Mouse (Mus musculus): ENCODE results near the gene Ggt1. TPM values are rescaled to one million over a fixed set of nuclear protein-coding genes. Genes with fewer than 3 reads are reported as not detected.

The Ggt1 gene
- polyA plus RNA-seq, 1 experiment from 2014 or later: 1.2 TPM

- peaks cover 32% of the 10 kb centered on the region for H3K36me3 ChIP-seq (ENCODE audit: control insufficient read depth, insufficient read depth, low read length)
- peaks cover 38% of the 10 kb centered on the region for H3K4me1 ChIP-seq (ENCODE audit: control insufficient read depth, insufficient read depth, low read length)
- no peak for ATAC-seq
- no peak overlapping the region for H3K4me3 ChIP-seq (ENCODE audit: low read depth, low read length)
- no peaks in the 10 kb centered on the region for H3K27me3 ChIP-seq (replicated peaks; ENCODE audit: control insufficient read depth, insufficient read depth, low read length)
- H3K9ac ChIP-seq (ENCODE audit: low read length): no peak overlapping the region
- H3K4me2 ChIP-seq (ENCODE audit: low read length): no peak overlapping the region
- no peaks in the 10 kb centered on the region for H3K9me3 ChIP-seq (replicated peaks; ENCODE audit: control insufficient read depth, low read length)
- H3K27ac ChIP-seq (ENCODE audit: low read depth, low read length): peak overlapping the region; percentile 79
- 50% methylated on average over 6 of the region's 6 CpGs for WGBS
- no peak for DNase-seq (ENCODE audit: low spot score)
Observed at GRCm38 (mm10) chr10:75555557-75555956, 5.8 kb upstream of the Ggt1 start.

DNA sequence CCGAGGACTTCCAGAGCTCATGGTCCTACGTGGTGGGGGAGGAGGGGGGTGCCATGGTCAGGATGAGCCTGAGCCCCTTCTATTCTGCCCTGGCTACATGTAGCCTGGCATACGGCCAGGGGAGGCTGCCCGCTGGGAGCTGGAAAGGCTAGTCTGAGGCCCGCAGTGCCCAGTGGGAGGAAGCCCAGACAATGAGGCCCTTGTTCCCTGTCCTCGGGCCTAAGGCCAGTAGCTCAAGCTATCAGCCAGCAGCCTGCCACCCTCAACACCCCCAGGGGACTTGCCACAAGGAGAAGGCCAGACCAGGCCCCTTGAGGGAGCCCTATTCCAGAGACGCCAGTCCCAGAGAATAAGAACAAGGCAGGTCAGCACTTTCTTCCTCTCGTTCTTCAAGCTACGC is 5.4 kb upstream of the Ggt1 start:
- H3K27me3 ChIP-seq (replicated peaks; ENCODE audit: control insufficient read depth, insufficient read depth, low read length): no peaks in the 10 kb centered on the region
- no peak overlapping the region for H3K4me3 ChIP-seq (ENCODE audit: low read depth, low read length)
- 8% methylated on average over 9 of the region's 9 CpGs for WGBS
- no peaks in the 10 kb centered on the region for H3K9me3 ChIP-seq (replicated peaks; ENCODE audit: control insufficient read depth, low read length)
- H3K9ac ChIP-seq (ENCODE audit: low read length): peak overlapping the region; percentile 2; the same call in 1 of the 2 replicates
- peaks cover 32% of the 10 kb centered on the region for H3K36me3 ChIP-seq (ENCODE audit: control insufficient read depth, insufficient read depth, low read length)
- DNase-seq (ENCODE audit: low spot score) (peak; percentile 91), ATAC-seq (peak; percentile 75)
- H3K27ac ChIP-seq (ENCODE audit: low read depth, low read length): peak overlapping the region; percentile 79
- peaks cover 39% of the 10 kb centered on the region for H3K4me1 ChIP-seq (ENCODE audit: control insufficient read depth, insufficient read depth, low read length)
- no peak overlapping the region for H3K4me2 ChIP-seq (ENCODE audit: low read length)

DNA sequence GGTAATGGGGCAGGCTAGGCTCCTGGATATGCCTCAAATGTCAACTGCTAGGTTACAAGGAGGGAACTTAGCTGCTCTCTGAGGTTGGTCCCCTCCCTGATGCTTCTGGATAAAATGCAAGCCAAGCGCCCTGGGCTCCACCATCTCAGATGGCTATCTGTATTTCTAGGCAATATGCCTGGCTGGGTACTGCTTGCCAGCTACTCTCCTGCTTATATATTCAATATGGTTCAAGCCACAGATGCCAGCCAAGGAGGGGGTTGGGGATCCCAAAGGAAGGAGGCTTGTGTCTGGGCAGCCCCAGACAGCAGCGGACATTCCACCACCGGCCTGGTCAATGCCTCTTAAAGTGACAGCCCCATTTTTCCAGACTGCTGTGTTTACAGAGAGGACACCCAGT is 2.9 kb upstream of the Ggt1 start:
- H3K4me1 ChIP-seq (ENCODE audit: control insufficient read depth, insufficient read depth, low read length): peaks cover 39% of the 10 kb centered on the region
- H3K9me3 ChIP-seq (replicated peaks; ENCODE audit: control insufficient read depth, low read length): no peaks in the 10 kb centered on the region
- ATAC-seq (peak; percentile 44), DNase-seq (ENCODE audit: low spot score) (peak; percentile 92)
- H3K27ac ChIP-seq (ENCODE audit: low read depth, low read length): peak overlapping the region; percentile 89
- peak overlapping the region; percentile 88 for H3K4me2 ChIP-seq (ENCODE audit: low read length)
- peak overlapping the region; percentile 63 for H3K4me3 ChIP-seq (ENCODE audit: low read depth, low read length)
- peaks cover 23% of the 10 kb centered on the region for H3K36me3 ChIP-seq (ENCODE audit: control insufficient read depth, insufficient read depth, low read length)
- H3K9ac ChIP-seq (ENCODE audit: low read length): peak overlapping the region; percentile 35; the same call in 1 of the 2 replicates
- WGBS: 25% methylated on average over 3 of the region's 3 CpGs
- no peaks in the 10 kb centered on the region for H3K27me3 ChIP-seq (replicated peaks; ENCODE audit: control insufficient read depth, insufficient read depth, low read length)

GRCm38 (mm10) chr10:75559041-75559675 is 2.2 kb upstream of the Ggt1 start:
- Histone ChIP-seq H3K9me3 (replicated peaks; ENCODE audit: control insufficient read depth, low read length) (no peaks in the 10 kb centered on the region), H3K27ac (ENCODE audit: low read depth, low read length) (peak overlapping the region; percentile 89), H3K27me3 (replicated peaks; ENCODE audit: control insufficient read depth, insufficient read depth, low read length) (no peaks in the 10 kb centered on the region), H3K9ac (ENCODE audit: low read length) (peak overlapping the region; percentile 89), H3K36me3 (ENCODE audit: control insufficient read depth, insufficient read depth, low read length) (peaks cover 17% of the 10 kb centered on the region; the same call in 1 of the 2 replicates), H3K4me3 (ENCODE audit: low read depth, low read length) (peak overlapping the region; percentile 63), H3K4me1 (ENCODE audit: control insufficient read depth, insufficient read depth, low read length) (peaks cover 39% of the 10 kb centered on the region), H3K4me2 (ENCODE audit: low read length) (peak overlapping the region; percentile 88)
- peak; percentile 49 for DNase-seq (ENCODE audit: low spot score)
- 4% methylated on average over 14 of the region's 14 CpGs for WGBS
- peak; percentile 6; the same call in 1 of the 2 replicates for ATAC-seq

DNA sequence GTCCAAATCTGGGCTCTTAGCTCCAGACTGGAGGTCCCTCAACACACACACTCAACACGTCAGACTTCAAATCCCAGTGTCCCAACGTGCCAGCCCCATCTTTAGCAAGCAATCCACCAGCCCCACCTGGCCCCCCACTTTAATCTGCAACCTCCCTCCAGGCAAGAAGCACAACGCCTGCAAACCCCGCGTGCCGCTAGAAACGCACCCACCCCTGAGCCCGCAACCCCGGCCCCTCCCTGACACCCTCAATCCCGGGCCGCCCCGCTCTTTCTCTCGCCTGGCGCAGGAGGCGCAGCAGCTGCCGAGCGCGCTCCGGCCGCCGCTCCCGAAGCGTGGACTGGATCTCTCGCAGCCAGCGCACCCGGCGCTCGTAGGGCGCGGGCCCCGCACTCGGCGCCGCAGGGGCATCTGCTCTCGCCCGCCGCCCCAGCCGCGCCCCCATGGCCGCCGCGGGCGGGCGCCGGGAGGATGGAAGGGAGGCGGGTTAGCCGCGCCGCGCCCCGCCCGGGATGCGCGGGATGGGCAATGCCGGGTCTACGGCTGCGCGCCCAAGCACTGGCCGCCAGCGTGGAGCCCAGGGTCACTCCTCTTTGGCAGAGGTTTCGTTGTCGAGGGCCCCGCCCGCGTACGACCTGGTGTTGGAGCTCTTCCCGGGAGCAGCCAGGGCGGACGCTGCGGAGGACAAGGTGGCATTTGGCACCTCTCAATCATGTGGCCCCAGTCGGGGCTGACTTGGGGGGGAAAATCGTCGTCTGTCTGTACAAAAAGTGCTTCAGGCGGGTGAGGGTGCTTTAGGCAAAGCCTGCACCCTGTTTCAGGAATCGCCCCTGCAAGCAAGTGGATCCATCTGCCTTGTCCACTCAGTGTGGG is 1.5 kb upstream of the Ggt1 start, which contains the start of gene Lrrc75b:
Gene Lrrc75b (minus strand): TSS at position 655 of the 873 bp plus-strand sequence.
- WGBS: under 1% methylated on average over 59 of the region's 75 CpGs
- H3K4me2 ChIP-seq (ENCODE audit: low read length): peak within 1 kb of the TSS; percentile 88

DNA sequence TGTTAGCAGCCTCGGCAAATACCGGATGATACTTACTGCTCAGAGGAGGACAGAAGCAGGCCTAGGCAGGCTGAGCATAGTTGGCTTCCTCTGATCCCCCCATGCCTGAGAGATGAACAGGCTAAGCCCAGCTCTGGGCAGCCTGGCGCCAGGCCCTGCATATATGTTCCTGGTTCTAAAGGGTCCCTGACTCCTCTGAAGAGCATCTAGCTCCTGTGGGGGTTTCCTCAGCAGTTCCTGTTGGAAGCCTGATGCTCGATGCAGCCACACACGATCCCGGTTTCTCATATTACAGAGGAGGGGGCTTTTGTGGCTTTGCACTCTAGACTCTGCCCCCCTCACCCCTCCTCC is 880 bp upstream of the Ggt1 start:
- no peaks in the 10 kb centered on the region for H3K9me3 ChIP-seq (replicated peaks; ENCODE audit: control insufficient read depth, low read length)
- H3K27ac ChIP-seq (ENCODE audit: low read depth, low read length): peak overlapping the region; percentile 89; the same call in 1 of the 2 replicates

More for the DNA sequence above, 1.5 kb upstream of the Ggt1 start, which contains the start of gene Lrrc75b:
- peaks cover 17% of the 10 kb centered on the region; the same call in 1 of the 2 replicates for H3K36me3 ChIP-seq (ENCODE audit: control insufficient read depth, insufficient read depth, low read length)
- peak within 1 kb of the TSS; percentile 89 for H3K27ac ChIP-seq (ENCODE audit: low read depth, low read length)
- peak; percentile 40 for ATAC-seq
- H3K27me3 ChIP-seq (replicated peaks; ENCODE audit: control insufficient read depth, insufficient read depth, low read length): no peaks in the 10 kb centered on the region
- H3K9ac ChIP-seq (ENCODE audit: low read length): peak within 1 kb of the TSS; percentile 89
- H3K4me3 ChIP-seq (ENCODE audit: low read depth, low read length): peak within 1 kb of the TSS; percentile 63
- peaks cover 39% of the 10 kb centered on the region for H3K4me1 ChIP-seq (ENCODE audit: control insufficient read depth, insufficient read depth, low read length)
- no peaks in the 10 kb centered on the region for H3K9me3 ChIP-seq (replicated peaks; ENCODE audit: control insufficient read depth, low read length)
- peak; percentile 62 for DNase-seq (ENCODE audit: low spot score)

GRCm38 (mm10) chr10:75562596-75562995 is 1.2 kb downstream of the Ggt1 start:
- Histone ChIP-seq H3K36me3 (ENCODE audit: control insufficient read depth, insufficient read depth, low read length) (no peaks in the 10 kb centered on the region), H3K4me3 (ENCODE audit: low read depth, low read length) (no peak overlapping the region), H3K9ac (ENCODE audit: low read length) (no peak overlapping the region), H3K27ac (ENCODE audit: low read depth, low read length) (no peak overlapping the region), H3K27me3 (replicated peaks; ENCODE audit: control insufficient read depth, insufficient read depth, low read length) (no peaks in the 10 kb centered on the region), H3K9me3 (replicated peaks; ENCODE audit: control insufficient read depth, low read length) (no peaks in the 10 kb centered on the region), H3K4me2 (ENCODE audit: low read length) (no peak overlapping the region), H3K4me1 (ENCODE audit: control insufficient read depth, insufficient read depth, low read length) (peaks cover 17% of the 10 kb centered on the region)
- ATAC-seq (no peak), DNase-seq (ENCODE audit: low spot score) (no peak)
- 87% methylated on average over 8 of the region's 8 CpGs for WGBS

More for the DNA sequence above, 880 bp upstream of the Ggt1 start:
- Histone ChIP-seq H3K36me3 (ENCODE audit: control insufficient read depth, insufficient read depth, low read length) (peaks cover 12% of the 10 kb centered on the region; the same call in 1 of the 2 replicates), H3K4me1 (ENCODE audit: control insufficient read depth, insufficient read depth, low read length) (peaks cover 38% of the 10 kb centered on the region), H3K4me3 (ENCODE audit: low read depth, low read length) (peak overlapping the region; percentile 63), H3K27me3 (replicated peaks; ENCODE audit: control insufficient read depth, insufficient read depth, low read length) (no peaks in the 10 kb centered on the region), H3K4me2 (ENCODE audit: low read length) (peak overlapping the region; percentile 88), H3K9ac (ENCODE audit: low read length) (peak overlapping the region; percentile 89)
- DNase-seq (ENCODE audit: low spot score) (peak; percentile 33), ATAC-seq (peak; percentile 16; the same call in 1 of the 2 replicates)
- WGBS: 13% methylated on average over 6 of the region's 6 CpGs

GRCm38 (mm10) chr10:75564687-75565265 is 3.4 kb downstream of the Ggt1 start:
- ATAC-seq (no peak), DNase-seq (ENCODE audit: low spot score) (no peak)
- no peak overlapping the region for H3K27ac ChIP-seq (ENCODE audit: low read depth, low read length)
- H3K4me3 ChIP-seq (ENCODE audit: low read depth, low read length): no peak overlapping the region
- H3K4me1 ChIP-seq (ENCODE audit: control insufficient read depth, insufficient read depth, low read length): peaks cover 5% of the 10 kb centered on the region; the same call in 1 of the 2 replicates
- H3K9ac ChIP-seq (ENCODE audit: low read length): no peak overlapping the region
- H3K36me3 ChIP-seq (ENCODE audit: control insufficient read depth, insufficient read depth, low read length): no peaks in the 10 kb centered on the region
- WGBS: 86% methylated on average over 12 of the region's 12 CpGs
- H3K27me3 ChIP-seq (replicated peaks; ENCODE audit: control insufficient read depth, insufficient read depth, low read length): no peaks in the 10 kb centered on the region
- H3K4me2 ChIP-seq (ENCODE audit: low read length): no peak overlapping the region
- H3K9me3 ChIP-seq (replicated peaks; ENCODE audit: control insufficient read depth, low read length): no peaks in the 10 kb centered on the region

Data from forebrain, embryonic 14.5 days (tissue).